Mouse (Mus musculus): ENCODE results near the gene Zfp266. TPM values are rescaled to one million over a fixed set of nuclear protein-coding genes. Genes with fewer than 3 reads are reported as not detected.

Zfp266 gene
- polyA plus RNA-seq, 1 experiment from 2014 or later, result 49.7 TPM

GRCm38 (mm10) chr9:20492527-20493233, 28.5 kb downstream of the Zfp266 start, which contains the start of gene Zfp426:
TSS of gene Zfp426 (minus strand) at chr9:20492746.
- peaks cover 33% of the 10 kb centered on the region for H3K4me1 ChIP-seq
- peak within 1 kb of the TSS; percentile 87 for H3K4me2 ChIP-seq
- no peaks in the 10 kb centered on the region for H3K9me3 ChIP-seq
- H3K36me3 ChIP-seq, result peaks cover 44% of the 10 kb centered on the region
- no peaks in the 10 kb centered on the region for H3K27me3 ChIP-seq (replicated peaks)
- peak within 1 kb of the TSS; percentile 95 for H3K27ac ChIP-seq (replicated peaks)
- H3K4me3 ChIP-seq, result peak within 1 kb of the TSS; percentile 73
- H3K9ac ChIP-seq, result peak within 1 kb of the TSS; percentile 86
- WGBS, result under 1% methylated on average over 40 of the region's 40 CpGs
- ATAC-seq (ENCODE audit: extremely low read depth, insufficient number of reproducible peaks, low FRiP score, low TSS enrichment), result peak; percentile 89

GRCm38 (mm10) chr9:20491858-20492526, 29.2 kb downstream of the Zfp266 start:
- Histone ChIP-seq H3K9me3 (no peaks in the 10 kb centered on the region), H3K27me3 (replicated peaks) (no peaks in the 10 kb centered on the region), H3K4me2 (peak overlapping the region; percentile 87), H3K27ac (replicated peaks) (peak overlapping the region; percentile 95), H3K4me3 (peak overlapping the region; percentile 73), H3K36me3 (peaks cover 43% of the 10 kb centered on the region), H3K9ac (peak overlapping the region; percentile 86), H3K4me1 (peaks cover 33% of the 10 kb centered on the region)
- ATAC-seq (ENCODE audit: extremely low read depth, insufficient number of reproducible peaks, low FRiP score, low TSS enrichment), result no peak
- WGBS, result 5% methylated on average over 20 of the region's 20 CpGs

GRCm38 (mm10) chr9:20489536-20489935, 31.7 kb downstream of the Zfp266 start:
- no peaks in the 10 kb centered on the region for H3K9me3 ChIP-seq
- WGBS, result 87% methylated on average over 5 of the region's 5 CpGs
- H3K9ac ChIP-seq, result 0 out of 2 replicates have a peak overlapping the region, but pooled peaks have one; percentile 37
- no peaks in the 10 kb centered on the region for H3K27me3 ChIP-seq (replicated peaks)
- H3K4me2 ChIP-seq, result no peak overlapping the region
- no peak for ATAC-seq (ENCODE audit: extremely low read depth, insufficient number of reproducible peaks, low FRiP score, low TSS enrichment)
- no peak overlapping the region for H3K4me3 ChIP-seq
- peaks cover 51% of the 10 kb centered on the region for H3K36me3 ChIP-seq
- no peak overlapping the region for H3K27ac ChIP-seq (replicated peaks)
- H3K4me1 ChIP-seq, result peaks cover 33% of the 10 kb centered on the region

- Histone ChIP-seq H3K36me3 (peaks cover 87% of the 10 kb centered on the region), H3K4me2 (no peak overlapping the region), H3K9ac (no peak overlapping the region), H3K27ac (replicated peaks) (no peak overlapping the region), H3K4me3 (no peak overlapping the region), H3K4me1 (no peaks in the 10 kb centered on the region), H3K9me3 (no peaks in the 10 kb centered on the region), H3K27me3 (replicated peaks) (no peaks in the 10 kb centered on the region)
- WGBS, result 90% methylated on average over 5 of the region's 5 CpGs
- no peak for ATAC-seq (ENCODE audit: extremely low read depth, insufficient number of reproducible peaks, low FRiP score, low TSS enrichment)
Observed at GRCm38 (mm10) chr9:20479396-20479795, 41.8 kb downstream of the Zfp266 start.

GRCm38 (mm10) chr9:20476632-20477031, 44.6 kb downstream of the Zfp266 start:
- Histone ChIP-seq H3K4me2 (no peak overlapping the region), H3K27me3 (replicated peaks) (no peaks in the 10 kb centered on the region), H3K4me3 (no peak overlapping the region), H3K36me3 (peaks cover 88% of the 10 kb centered on the region), H3K9me3 (peaks cover 9% of the 10 kb centered on the region), H3K4me1 (no peaks in the 10 kb centered on the region), H3K9ac (no peak overlapping the region), H3K27ac (replicated peaks) (no peak overlapping the region)
- no peak for ATAC-seq (ENCODE audit: extremely low read depth, insufficient number of reproducible peaks, low FRiP score, low TSS enrichment)
- 91% methylated on average over 1 of the region's 1 CpGs for WGBS

- no peak for ATAC-seq (ENCODE audit: extremely low read depth, insufficient number of reproducible peaks, low FRiP score, low TSS enrichment)
- Histone ChIP-seq H3K9me3 (peaks cover 28% of the 10 kb centered on the region), H3K36me3 (peaks cover 36% of the 10 kb centered on the region), H3K27ac (replicated peaks) (no peak overlapping the region), H3K4me2 (no peak overlapping the region), H3K4me1 (no peaks in the 10 kb centered on the region), H3K4me3 (no peak overlapping the region), H3K9ac (no peak overlapping the region), H3K27me3 (replicated peaks) (peaks cover 24% of the 10 kb centered on the region)
- WGBS, result 57% methylated on average over 7 of the region's 7 CpGs
Observed at GRCm38 (mm10) chr9:20466761-20467442, 54.3 kb downstream of the Zfp266 start.

- peak; percentile 80; the same call in 1 of the 2 replicates for ATAC-seq (ENCODE audit: extremely low read depth, insufficient number of reproducible peaks, low FRiP score, low TSS enrichment)
- Histone ChIP-seq H3K4me1 (peaks cover 18% of the 10 kb centered on the region), H3K9me3 (no peaks in the 10 kb centered on the region), H3K4me3 (peak within 1 kb of the TSS; percentile 90), H3K36me3 (peaks cover 32% of the 10 kb centered on the region), H3K27me3 (replicated peaks) (peaks cover 25% of the 10 kb centered on the region), H3K27ac (replicated peaks) (peak within 1 kb of the TSS; percentile 88), H3K9ac (peak within 1 kb of the TSS; percentile 95), H3K4me2 (peak within 1 kb of the TSS; percentile 89)
- under 1% methylated on average over 48 of the region's 48 CpGs for WGBS
Observed at GRCm38 (mm10) chr9:20459377-20460317, 61.6 kb downstream of the Zfp266 start, which contains the start of gene Zfp26. TSS of gene Zfp26 (minus strand) at chr9:20460162.

- Histone ChIP-seq H3K4me3 (no peak overlapping the region), H3K9me3 (no peaks in the 10 kb centered on the region), H3K9ac (no peak overlapping the region), H3K4me2 (no peak overlapping the region), H3K27ac (replicated peaks) (no peak overlapping the region), H3K4me1 (peaks cover 12% of the 10 kb centered on the region), H3K27me3 (replicated peaks) (no peaks in the 10 kb centered on the region), H3K36me3 (peaks cover 61% of the 10 kb centered on the region)
- no peak for ATAC-seq (ENCODE audit: extremely low read depth, insufficient number of reproducible peaks, low FRiP score, low TSS enrichment)
- WGBS, result 89% methylated on average over 4 of the region's 4 CpGs
Observed at GRCm38 (mm10) chr9:20453647-20454046, 67.6 kb downstream of the Zfp266 start.

- Histone ChIP-seq H3K9me3 (no peaks in the 10 kb centered on the region), H3K27ac (replicated peaks) (no peak overlapping the region), H3K4me1 (peaks cover 4% of the 10 kb centered on the region), H3K36me3 (peaks cover 55% of the 10 kb centered on the region), H3K4me3 (no peak overlapping the region), H3K9ac (no peak overlapping the region), H3K4me2 (no peak overlapping the region), H3K27me3 (replicated peaks) (no peaks in the 10 kb centered on the region)
- no peak for ATAC-seq (ENCODE audit: extremely low read depth, insufficient number of reproducible peaks, low FRiP score, low TSS enrichment)
- WGBS, result 100% methylated on average over 1 of the region's 1 CpGs
Observed at GRCm38 (mm10) chr9:20451493-20451892, 69.7 kb downstream of the Zfp266 start.
